ENCODE assay signal across 9 mouse cellular contexts in genomic region chr7:84424670-84425385, GRCm38 (mm10). TPM values are rescaled to one million over a fixed set of nuclear protein-coding genes. Genes with fewer than 3 reads are reported as not detected.
DNase-seq lines count a peak whose midpoint lies in the region; ATAC-seq and TF ChIP-seq lines count a peak whose summit lies in the region.
"Had no signal": no experiment of that assay in that cellular context is flagged by ENCODE, and none has a peak within 500 bp of the region (broad histone marks: within the 10 kb centered on the region; RNA-seq: fewer than 3 reads in every experiment).

No protein-coding gene starts in this region.

- no peaks in the 10 kb centered on the region for H3K27me3 ChIP-seq in liver, embryonic 12.5 days (replicated peaks)

- no peak overlapping the region for H3K9ac ChIP-seq in liver, embryonic 12.5 days
- no peak overlapping the region for H3K9ac ChIP-seq in ES-E14 (ENCODE audit: insufficient read depth, low read depth, low read length, poor library complexity, severe bottlenecking)
- H3K9ac ChIP-seq: limb, embryonic 13.5 days had no signal

- in situ Hi-C loops in ES-E14 (cut with MboI; ENCODE audit: low sequenced_read_pairs in 2 of 2, unreplicated experiment in 2 of 2) = no loop called here

- no peak overlapping the region for H3K27ac ChIP-seq in liver, embryonic 12.5 days
- H3K27ac ChIP-seq in ES-E14 (ENCODE audit: insufficient read depth, low read depth, low read length, poor library complexity, severe bottlenecking) = no peak overlapping the region
- H3K27ac ChIP-seq: limb, embryonic 13.5 days had no signal

- H3K4me3 ChIP-seq in liver, embryonic 12.5 days = no peak overlapping the region
- H3K4me3 ChIP-seq in ES-E14 (ENCODE audit: insufficient read depth in 1 of 2, low read depth in 1 of 2, low read length in 2 of 2, poor library complexity in 1 of 2, severe bottlenecking in 1 of 2) = no peak overlapping the region
- H3K4me3 ChIP-seq: limb, embryonic 13.5 days had no signal

- no peak for ATAC-seq in liver, embryonic 12.5 days

- no peaks in the 10 kb centered on the region for H3K4me1 ChIP-seq in liver, embryonic 12.5 days
- H3K4me1 ChIP-seq in ES-E14 (ENCODE audit: control insufficient read depth in 2 of 2, insufficient read depth in 2 of 2, low read length in 2 of 2, poor library complexity in 1 of 2) = no peaks in the 10 kb centered on the region

- no peaks in the 10 kb centered on the region for H3K36me3 ChIP-seq in liver, embryonic 12.5 days
- no peaks in the 10 kb centered on the region for H3K36me3 ChIP-seq in ES-E14 (ENCODE audit: control insufficient read depth, insufficient read depth, low read length, poor library complexity, severe bottlenecking)
- H3K36me3 ChIP-seq: limb, embryonic 13.5 days had no signal

- no peaks in the 10 kb centered on the region for H3K9me3 ChIP-seq in liver, embryonic 12.5 days (replicated peaks)
- no peaks in the 10 kb centered on the region for H3K9me3 ChIP-seq in ES-E14 (ENCODE audit: control insufficient read depth, insufficient read depth, low read depth, low read length)
- H3K9me3 ChIP-seq: limb, embryonic 13.5 days had no signal

- DNase-seq in liver = peak; percentile 37
- peak; percentile 38 for DNase-seq in ES-E14 (ENCODE audit: low read depth, low spot score)
- DNase-seq in adrenal gland, postnatal 36 days = peak; percentile 32 to 60
- DNase-seq in kidney, adult 9 months = peak; percentile 76
- peak; percentile 40 for DNase-seq in right cerebral cortex, postnatal 4 days
- DNase-seq in B cell, adult 2 months = no peak
- no peak for DNase-seq in gastrocnemius, postnatal 25 days

- H3K4me2 ChIP-seq in liver, embryonic 12.5 days = no peak overlapping the region
- H3K4me2 ChIP-seq: limb, embryonic 13.5 days had no signal

- 69% methylated on average over 7 of the region's 7 CpGs for WGBS in liver, embryonic 12.5 days (ENCODE audit: insufficient replicate concordance)

TF ChIP-seq in ES-E14, 5 proteins besides CTCF, POLR2A, EP300 and RAD21:
- TF ChIP-seq CHD2 (IDR thresholded peaks at IDR 0.05; ENCODE audit: low read depth, low read length) = no peak
- TF ChIP-seq ZC3H11A (IDR thresholded peaks at IDR 0.05; ENCODE audit: borderline replicate concordance, low read depth, low read length) = 0 out of 2 replicates have a peak, but pooled peaks have one; percentile 11

RNA-seq across cellular contexts. Expression of gene Arnt2, which starts 14.9 kb away (rescaled TPM):
- polyA plus RNA-seq in liver, embryonic 12.5 days (2016; fragmentation: Nextera tagmentation; extraction: Ambion mirVana) = 0.56 and 0.68 TPM in 2 replicates
- 2.8 and 3.2 TPM in 2 replicates for total RNA-seq in ES-E14 (2012; rRNA removed)
- 10 to 100 TPM; 24.0 to 27.3 TPM for total RNA-seq in adrenal gland, postnatal 36 days (2021)
- 1 to 10 TPM in 1 of 2 experiments, under 1 TPM in 1; 0.72 to 1.1 TPM for total RNA-seq in gastrocnemius, postnatal 25 days (2021)

Comparison
In these comparisons a context has a peak if more than half of its experiments do, and no peak if none do; other contexts are left out.
1. DNase-seq: peak in liver (single experiment), ES-E14 (single experiment), adrenal gland, postnatal 36 days (2 of 2), kidney, adult 9 months (single experiment) and right cerebral cortex, postnatal 4 days (single experiment); none in B cell, adult 2 months (0 of 2) and gastrocnemius, postnatal 25 days (single experiment).